Mouse (Mus musculus): ENCODE results near the gene Ankrd27. TPM values are rescaled to one million over a fixed set of nuclear protein-coding genes. Genes with fewer than 3 reads are reported as not detected.

Ankrd27 gene
- polyA plus RNA-seq, 1 experiment from 2014 or later: 26.1 TPM

GRCm38 (mm10) chr7:35584786-35585190, 1.3 kb upstream of the Ankrd27 start:
- peak overlapping the region; percentile 67 for H3K9ac ChIP-seq
- H3K4me2 ChIP-seq: peak overlapping the region; percentile 98
- DNase-seq (no peak), ATAC-seq (ENCODE audit: low read depth) (no peak)
- peak overlapping the region; percentile 91 for H3K4me3 ChIP-seq (replicated peaks)
- under 1% methylated on average over 50 of the region's 50 CpGs for WGBS (ENCODE audit: insufficient replicate concordance)
- peaks cover 57% of the 10 kb centered on the region for H3K4me1 ChIP-seq (replicated peaks)
- H3K9me3 ChIP-seq (replicated peaks): no peaks in the 10 kb centered on the region
- H3K27ac ChIP-seq: no peak overlapping the region
- H3K27me3 ChIP-seq: peaks cover 49% of the 10 kb centered on the region
- H3K36me3 ChIP-seq: no peaks in the 10 kb centered on the region

DNA sequence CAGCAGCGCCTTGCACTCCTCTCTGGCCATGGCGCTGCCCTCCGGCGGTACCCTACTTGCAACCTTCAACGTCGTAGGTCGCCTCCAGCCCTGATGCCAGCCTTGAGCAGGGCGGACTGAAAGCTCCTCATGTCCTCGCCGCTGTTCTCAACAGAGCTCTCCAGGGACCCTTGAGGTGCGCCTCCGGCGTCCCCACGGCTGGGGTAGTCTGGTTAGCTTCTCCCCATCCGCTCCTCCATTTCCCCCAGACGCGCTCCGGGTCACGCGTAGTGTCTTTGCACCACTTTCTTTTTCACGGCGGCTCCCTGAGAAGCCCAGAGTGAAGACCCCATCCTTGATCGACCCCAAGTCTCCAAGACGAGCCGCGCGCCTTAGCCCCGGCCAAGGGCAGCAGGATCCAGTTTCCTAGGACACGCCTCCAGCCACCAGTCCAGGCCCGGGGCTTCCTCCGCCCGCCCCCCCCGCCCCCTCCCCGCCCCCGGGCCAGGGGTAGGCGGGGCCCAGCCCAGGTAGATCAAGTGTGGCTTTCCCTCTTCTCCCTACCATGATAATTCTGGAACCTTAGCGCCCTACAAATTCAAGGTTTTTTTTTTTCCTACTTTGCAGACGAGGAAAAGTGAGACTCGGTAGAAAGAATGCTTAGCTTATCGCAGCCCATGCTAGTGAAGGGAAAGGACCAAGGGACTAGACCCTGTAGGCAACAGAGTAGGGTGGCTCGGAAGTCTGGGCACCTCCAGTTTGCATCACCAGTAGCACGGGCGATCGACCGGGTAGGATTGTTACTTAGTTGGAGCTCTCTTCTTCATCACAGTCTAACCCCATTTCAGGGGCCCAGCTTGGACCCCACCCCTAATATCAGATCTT, 621 bp upstream of the Ankrd27 start, which contains the start of gene Rgs9bp:
TSS of gene Rgs9bp (minus strand) at position 392 of the 864 bp plus-strand sequence.
- Histone ChIP-seq H3K4me3 (replicated peaks) (peak within 1 kb of the TSS; percentile 91), H3K27me3 (peaks cover 49% of the 10 kb centered on the region), H3K9me3 (replicated peaks) (no peaks in the 10 kb centered on the region), H3K9ac (peak within 1 kb of the TSS; percentile 94), H3K4me1 (replicated peaks) (peaks cover 62% of the 10 kb centered on the region), H3K4me2 (peak within 1 kb of the TSS; percentile 98), H3K36me3 (no peaks in the 10 kb centered on the region), H3K27ac (peak within 1 kb of the TSS; percentile 87)
- DNase-seq: peak; percentile 32
- WGBS (ENCODE audit: insufficient replicate concordance): under 1% methylated on average over 45 of the region's 45 CpGs
- ATAC-seq (ENCODE audit: low read depth): peak; percentile 30

DNA sequence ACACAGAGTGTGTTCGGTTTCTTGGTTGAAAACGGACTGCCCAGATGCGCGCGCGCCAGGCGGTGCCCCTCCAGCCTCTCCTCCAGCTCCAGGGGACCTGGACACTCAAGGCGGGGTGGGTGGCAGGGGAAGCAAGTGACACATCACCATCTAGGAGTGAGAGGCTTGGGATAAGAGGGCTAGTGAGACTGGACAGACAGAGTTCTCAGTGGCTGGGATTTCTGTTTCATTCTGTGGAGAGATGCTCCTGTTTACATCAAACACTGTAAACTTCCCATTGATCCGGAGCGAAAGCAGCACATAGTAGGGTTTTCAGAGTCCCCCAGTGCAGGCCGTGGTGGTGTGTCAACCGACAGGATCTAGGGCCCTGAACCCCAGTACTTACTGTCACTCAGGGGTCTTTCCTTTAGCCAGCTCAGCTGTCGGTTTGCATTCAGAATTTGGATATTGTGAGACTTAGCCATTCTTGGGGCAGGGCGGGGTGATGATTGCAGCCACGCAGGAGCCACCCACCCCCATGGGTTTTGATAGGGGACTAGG, 932 bp downstream of the Ankrd27 start:
- Histone ChIP-seq H3K4me1 (replicated peaks) (peaks cover 66% of the 10 kb centered on the region), H3K9ac (peak overlapping the region; percentile 94), H3K4me2 (peak overlapping the region; percentile 98), H3K4me3 (replicated peaks) (peak overlapping the region; percentile 91), H3K36me3 (peaks cover 7% of the 10 kb centered on the region), H3K27ac (peak overlapping the region; percentile 87), H3K27me3 (peaks cover 35% of the 10 kb centered on the region), H3K9me3 (replicated peaks) (no peaks in the 10 kb centered on the region)
- ATAC-seq (ENCODE audit: low read depth) (no peak), DNase-seq (no peak)
- WGBS (ENCODE audit: insufficient replicate concordance): 7% methylated on average over 15 of the region's 15 CpGs

GRCm38 (mm10) chr7:35587728-35588127, 1.7 kb downstream of the Ankrd27 start:
- H3K27ac ChIP-seq: peak overlapping the region; percentile 77
- H3K4me3 ChIP-seq (replicated peaks): peak overlapping the region; percentile 91
- H3K9ac ChIP-seq: peak overlapping the region; percentile 94
- 46% methylated on average over 5 of the region's 5 CpGs for WGBS (ENCODE audit: insufficient replicate concordance)
- peak overlapping the region; percentile 98 for H3K4me2 ChIP-seq
- peaks cover 28% of the 10 kb centered on the region for H3K27me3 ChIP-seq
- DNase-seq (no peak), ATAC-seq (ENCODE audit: low read depth) (no peak)
- H3K9me3 ChIP-seq (replicated peaks): no peaks in the 10 kb centered on the region
- peaks cover 14% of the 10 kb centered on the region for H3K36me3 ChIP-seq
- H3K4me1 ChIP-seq (replicated peaks): peaks cover 66% of the 10 kb centered on the region

GRCm38 (mm10) chr7:35588680-35589428, 2.8 kb downstream of the Ankrd27 start:
- Histone ChIP-seq H3K27ac (peak overlapping the region; percentile 77), H3K27me3 (peaks cover 17% of the 10 kb centered on the region), H3K4me3 (replicated peaks) (peak overlapping the region; percentile 91), H3K4me1 (replicated peaks) (peaks cover 62% of the 10 kb centered on the region), H3K36me3 (peaks cover 25% of the 10 kb centered on the region), H3K4me2 (peak overlapping the region; percentile 98), H3K9ac (peak overlapping the region; percentile 94; the same call in 1 of the 2 replicates), H3K9me3 (replicated peaks) (no peaks in the 10 kb centered on the region)
- 17% methylated on average over 9 of the region's 9 CpGs for WGBS (ENCODE audit: insufficient replicate concordance)
- ATAC-seq (ENCODE audit: low read depth) (peak; percentile 13; the same call in 1 of the 2 replicates), DNase-seq (peak; percentile 53)

DNA sequence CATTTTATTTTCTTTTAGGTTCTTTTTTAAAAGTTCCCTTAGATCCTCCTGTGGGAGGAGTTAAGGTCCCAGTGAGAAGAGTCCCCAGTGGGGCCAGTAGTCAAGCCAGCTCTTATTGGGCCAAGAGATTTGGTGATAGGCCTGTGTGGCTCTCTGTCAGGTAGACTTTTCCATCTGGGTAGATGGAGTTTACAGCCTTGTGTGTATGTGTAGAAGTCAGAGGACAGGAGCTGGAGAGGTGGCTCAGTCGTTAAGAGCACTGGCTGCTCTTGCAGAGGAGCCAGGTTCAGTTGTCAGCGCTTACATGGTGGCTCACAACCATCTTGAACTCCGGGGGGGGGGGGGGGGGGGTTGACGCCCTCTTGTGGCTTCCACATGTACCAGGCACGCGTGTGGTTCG, 3.4 kb downstream of the Ankrd27 start:
- Histone ChIP-seq H3K36me3 (peaks cover 30% of the 10 kb centered on the region), H3K9me3 (replicated peaks) (no peaks in the 10 kb centered on the region), H3K27ac (peak overlapping the region; percentile 77), H3K27me3 (peaks cover 10% of the 10 kb centered on the region), H3K4me1 (replicated peaks) (peaks cover 57% of the 10 kb centered on the region), H3K4me3 (replicated peaks) (no peak overlapping the region; the same call in 1 of the 2 replicates), H3K4me2 (peak overlapping the region; percentile 98), H3K9ac (0 out of 2 replicates have a peak overlapping the region, but pooled peaks have one; percentile 94)
- no peak for ATAC-seq (ENCODE audit: low read depth)
- WGBS (ENCODE audit: insufficient replicate concordance): 30% methylated on average over 7 of the region's 7 CpGs
- no peak for DNase-seq

DNA sequence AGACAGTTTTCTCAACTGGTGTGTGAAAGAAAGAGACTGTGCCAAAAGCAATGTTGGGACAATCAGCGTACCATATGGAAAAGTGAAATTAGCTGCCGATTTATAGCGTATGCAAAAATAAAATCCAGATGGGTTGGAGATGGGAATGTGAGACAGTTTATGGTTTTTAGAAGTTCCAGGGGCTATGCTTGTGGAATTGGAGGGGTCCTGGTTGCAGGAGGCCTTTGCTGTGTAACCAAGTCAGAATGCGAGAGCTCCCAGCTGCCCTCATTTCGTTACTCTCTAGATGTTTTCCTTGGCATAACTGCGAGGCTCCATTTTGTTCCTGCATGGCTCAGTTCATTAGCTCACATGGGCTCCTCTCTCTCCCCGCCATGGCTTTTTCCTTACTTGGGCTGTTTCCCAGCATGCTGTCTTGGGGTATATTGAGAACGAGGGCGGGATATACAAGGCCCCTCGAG, 4.7 kb downstream of the Ankrd27 start:
- WGBS (ENCODE audit: insufficient replicate concordance): 90% methylated on average over 10 of the region's 10 CpGs

GRCm38 (mm10) chr7:35594311-35594710, 8.3 kb downstream of the Ankrd27 start:
- DNase-seq (no peak), ATAC-seq (ENCODE audit: low read depth) (no peak)
- WGBS (ENCODE audit: insufficient replicate concordance): 70% methylated on average over 5 of the region's 5 CpGs
- Histone ChIP-seq H3K9ac (no peak overlapping the region), H3K4me3 (replicated peaks) (no peak overlapping the region), H3K36me3 (peaks cover 75% of the 10 kb centered on the region), H3K27ac (no peak overlapping the region), H3K9me3 (replicated peaks) (no peaks in the 10 kb centered on the region), H3K4me2 (no peak overlapping the region), H3K4me1 (replicated peaks) (peaks cover 19% of the 10 kb centered on the region), H3K27me3 (no peaks in the 10 kb centered on the region)

More for the DNA sequence above, 4.7 kb downstream of the Ankrd27 start:
- H3K9me3 ChIP-seq (replicated peaks): no peaks in the 10 kb centered on the region
- peaks cover 44% of the 10 kb centered on the region for H3K4me1 ChIP-seq (replicated peaks)
- H3K4me3 ChIP-seq (replicated peaks): no peak overlapping the region
- H3K36me3 ChIP-seq: peaks cover 43% of the 10 kb centered on the region
- H3K27me3 ChIP-seq: no peaks in the 10 kb centered on the region
- H3K4me2 ChIP-seq: no peak overlapping the region
- no peak for ATAC-seq (ENCODE audit: low read depth)
- no peak overlapping the region for H3K27ac ChIP-seq
- H3K9ac ChIP-seq: no peak overlapping the region
- no peak for DNase-seq

DNA sequence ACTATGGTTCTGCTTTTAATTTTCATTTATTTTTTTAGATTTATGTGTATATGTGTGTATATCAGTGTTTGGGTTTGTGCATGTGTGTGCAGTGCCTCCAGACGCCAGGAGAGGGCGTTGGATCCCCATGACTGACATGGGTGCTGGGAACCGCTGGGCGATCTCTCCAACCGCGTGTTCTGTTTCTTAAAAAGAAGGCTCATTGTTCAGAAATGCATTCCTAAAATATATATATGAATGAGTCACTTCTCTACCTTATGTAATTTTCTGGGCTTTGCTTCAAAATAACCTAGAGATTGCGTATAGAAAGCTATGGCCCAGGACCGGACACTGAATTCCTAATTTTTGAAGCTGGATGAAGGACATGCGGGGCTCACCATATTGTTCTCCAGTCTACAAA, 13.4 kb downstream of the Ankrd27 start:
- no peak overlapping the region for H3K9ac ChIP-seq
- H3K4me2 ChIP-seq: no peak overlapping the region
- peaks cover 23% of the 10 kb centered on the region for H3K4me1 ChIP-seq (replicated peaks)
- peaks cover 82% of the 10 kb centered on the region for H3K36me3 ChIP-seq
- WGBS (ENCODE audit: insufficient replicate concordance): 87% methylated on average over 9 of the region's 9 CpGs
- no peaks in the 10 kb centered on the region for H3K9me3 ChIP-seq (replicated peaks)
- no peak overlapping the region for H3K27ac ChIP-seq
- no peak for ATAC-seq (ENCODE audit: low read depth)
- H3K4me3 ChIP-seq (replicated peaks): no peak overlapping the region
- no peak for DNase-seq
- no peaks in the 10 kb centered on the region for H3K27me3 ChIP-seq

DNA sequence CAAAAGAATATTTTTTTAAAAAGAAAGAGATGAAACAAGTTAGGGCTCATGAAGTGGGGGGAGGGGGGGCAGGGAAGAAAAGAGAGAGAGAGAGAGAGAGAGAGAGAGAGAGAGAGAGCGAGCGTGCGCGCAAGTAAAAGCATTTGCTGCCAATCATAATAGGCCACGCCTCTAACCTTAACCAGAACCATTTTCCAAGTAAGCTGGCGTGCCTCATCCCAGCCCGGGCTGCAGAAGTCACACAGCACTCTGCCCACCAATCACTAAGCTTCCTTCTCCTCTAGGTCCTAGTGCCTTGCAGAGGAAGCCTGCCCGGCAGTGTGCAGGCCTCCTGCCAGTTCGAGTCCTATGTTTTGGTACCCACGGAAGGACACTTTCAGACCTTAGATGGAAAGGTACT, 14.0 kb downstream of the Ankrd27 start:
- Histone ChIP-seq H3K4me1 (replicated peaks) (peaks cover 23% of the 10 kb centered on the region), H3K27me3 (no peaks in the 10 kb centered on the region), H3K9me3 (replicated peaks) (no peaks in the 10 kb centered on the region), H3K36me3 (peaks cover 81% of the 10 kb centered on the region), H3K27ac (no peak overlapping the region), H3K4me3 (replicated peaks) (no peak overlapping the region), H3K9ac (no peak overlapping the region), H3K4me2 (no peak overlapping the region)
- DNase-seq (no peak), ATAC-seq (ENCODE audit: low read depth) (no peak)
- WGBS (ENCODE audit: insufficient replicate concordance): 84% methylated on average over 10 of the region's 10 CpGs

DNA sequence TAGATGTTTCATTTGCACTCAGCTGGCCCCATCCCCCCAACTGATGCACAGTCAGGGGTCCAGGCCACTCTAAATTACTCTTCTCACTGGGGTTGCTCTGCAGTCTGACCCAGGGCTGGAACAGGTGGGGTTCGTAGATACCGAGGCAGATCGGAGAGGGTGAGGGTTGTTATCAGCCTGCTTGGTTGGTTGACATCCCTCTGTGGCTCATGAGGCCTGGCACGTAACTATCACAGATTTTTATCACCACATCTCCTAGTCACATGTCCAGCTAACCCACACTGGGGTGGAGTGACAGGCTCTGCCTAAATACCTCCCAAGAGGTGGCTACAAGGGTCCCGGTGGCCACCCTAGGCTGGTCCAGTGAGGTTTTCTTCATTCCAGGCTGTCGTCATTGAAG, 15.1 kb downstream of the Ankrd27 start:
- Histone ChIP-seq H3K4me1 (replicated peaks) (peaks cover 23% of the 10 kb centered on the region), H3K4me3 (replicated peaks) (no peak overlapping the region), H3K9me3 (replicated peaks) (no peaks in the 10 kb centered on the region), H3K4me2 (no peak overlapping the region), H3K9ac (no peak overlapping the region), H3K27ac (peak overlapping the region; percentile 29; the same call in 1 of the 2 replicates), H3K36me3 (peaks cover 81% of the 10 kb centered on the region), H3K27me3 (no peaks in the 10 kb centered on the region)
- WGBS (ENCODE audit: insufficient replicate concordance): 48% methylated on average over 6 of the region's 6 CpGs
- DNase-seq (peak; percentile 28), ATAC-seq (ENCODE audit: low read depth) (peak; percentile 85)

Data from liver, embryonic 13.5 days (tissue).